Mouse (Mus musculus) liver, embryonic 12.5 days (tissue): Measurements from ENCODE around the gene Kat8. TPM values are rescaled to one million over a fixed set of nuclear protein-coding genes. Genes with fewer than 3 reads are reported as not detected.
"Not testable (repeated sequence)": the region's sequence is repeated elsewhere in the genome, so short reads cannot be mapped to it uniquely, and the experiment has no call there.

ENCODE experiments used
- ATAC-seq: fragments of 200-750 bp; cut with Nextera tagmentation; 2 replicates; pipeline ENCODE4 v1.8.0; 2017; ENCODE audit warnings: moderate number of reproducible peaks, mild to moderate bottlenecking, moderate library complexity
- H3K27ac ChIP-seq: fragments of 300-500 bp; sonication (generic); 2 replicates; pipeline ENCODE4 v1.5.1; 2016; ENCODE audit warnings: mild to moderate bottlenecking
- H3K27me3 ChIP-seq: fragments of 300-500 bp; sonication (generic); replicated peaks from 2 replicates; pipeline ENCODE4 v1.6.1; 2016; ENCODE audit warnings: mild to moderate bottlenecking, moderate library complexity
- H3K36me3 ChIP-seq: fragments of 300-500 bp; sonication (generic); 2 replicates; pipeline ENCODE4 v1.6.1; 2016; ENCODE audit warnings: mild to moderate bottlenecking, moderate library complexity
- H3K4me1 ChIP-seq: fragments of 300-500 bp; sonication (generic); 2 replicates; pipeline ENCODE4 v1.6.1; 2016
- H3K4me2 ChIP-seq: fragments of 300-500 bp; sonication (generic); 2 replicates; pipeline ENCODE4 v1.6.1; 2016; ENCODE audit warnings: mild to moderate bottlenecking, moderate library complexity
- H3K4me3 ChIP-seq: fragments of 300-500 bp; sonication (generic); 2 replicates; pipeline ENCODE4 v1.5.1; 2016; ENCODE audit warnings: mild to moderate bottlenecking, moderate library complexity
- H3K9ac ChIP-seq: fragments of 300-500 bp; sonication (generic); 2 replicates; pipeline ENCODE4 v1.6.1; 2016; ENCODE audit warnings: mild to moderate bottlenecking, moderate library complexity
- H3K9me3 ChIP-seq: fragments of 300-500 bp; sonication (generic); replicated peaks from 2 replicates; pipeline ENCODE4 v1.6.1; 2016; ENCODE audit warnings: mild to moderate bottlenecking, moderate library complexity
- WGBS: fragments of 180-500 bp; shearing (Covaris S2); methylation state at CpG from one replicate; pipeline ENCODE4 v1.1.7; 2016; ENCODE audit not compliant: insufficient replicate concordance; 5-methylcytosine and 5-hydroxymethylcytosine counted together
- polyA plus RNA-seq: library from polyadenylated mRNA; unstranded; fragments of >200 nt; fragmentation: Nextera tagmentation; extraction: Ambion mirVana; gene quantifications from 2 replicates; pipeline ENCODE4 v1.2.1, GENCODE M21; 2016

The Kat8 gene
- polyA plus RNA-seq, 1 experiment from 2014 or later = 31.0 TPM

GRCm38 (mm10) chr7:127880431-127880830 lies 31.9 kb upstream of the Kat8 start:
- Histone ChIP-seq H3K9ac (no peak overlapping the region), H3K36me3 (peaks cover 80% of the 10 kb centered on the region), H3K9me3 (peaks cover 53% of the 10 kb centered on the region), H3K4me2 (no peak overlapping the region), H3K4me3 (no peak overlapping the region), H3K4me1 (peaks cover 34% of the 10 kb centered on the region), H3K27ac (no peak overlapping the region), H3K27me3 (no peaks in the 10 kb centered on the region)
- 87% methylated on average over 12 of the region's 12 CpGs for WGBS
- ATAC-seq = no peak

- H3K36me3 ChIP-seq = peaks cover 100% of the 10 kb centered on the region
- H3K9ac ChIP-seq = no peak overlapping the region
- WGBS = 56% methylated on average over 6 of the region's 6 CpGs
- no peak overlapping the region for H3K4me2 ChIP-seq
- no peak for ATAC-seq
- peaks cover 21% of the 10 kb centered on the region for H3K9me3 ChIP-seq
- peaks cover 34% of the 10 kb centered on the region for H3K4me1 ChIP-seq
- H3K27me3 ChIP-seq = no peaks in the 10 kb centered on the region
- H3K4me3 ChIP-seq = no peak overlapping the region
- no peak overlapping the region for H3K27ac ChIP-seq
Observed at GRCm38 (mm10) chr7:127885951-127886350, 26.4 kb upstream of the Kat8 start.

DNA sequence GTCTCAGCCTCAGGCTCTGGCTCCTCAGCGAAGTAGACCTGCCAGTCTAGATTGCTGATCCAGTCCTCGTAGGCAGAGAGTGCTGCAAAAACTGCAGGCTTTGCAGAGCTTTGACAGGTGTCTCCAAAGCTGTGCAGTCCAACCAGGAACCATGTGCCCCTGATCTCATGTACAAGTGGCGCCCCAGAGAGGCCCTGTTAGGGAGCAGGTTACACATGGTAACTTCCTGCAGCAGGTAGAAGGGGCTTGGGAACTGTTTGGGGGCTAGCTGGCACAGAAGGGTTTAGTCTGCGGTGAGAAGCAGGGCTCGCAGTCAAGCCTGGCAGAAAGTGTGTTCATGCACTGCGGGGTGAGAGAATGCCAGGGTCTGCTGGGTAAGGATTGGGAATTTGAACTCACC lies 25.8 kb upstream of the Kat8 start:
- 89% methylated on average over 6 of the region's 6 CpGs for WGBS
- no peak overlapping the region for H3K9ac ChIP-seq
- H3K4me1 ChIP-seq = peaks cover 34% of the 10 kb centered on the region
- H3K27ac ChIP-seq = no peak overlapping the region
- no peak overlapping the region for H3K4me3 ChIP-seq
- H3K4me2 ChIP-seq = no peak overlapping the region
- ATAC-seq = no peak
- H3K27me3 ChIP-seq = no peaks in the 10 kb centered on the region
- H3K36me3 ChIP-seq = peaks cover 94% of the 10 kb centered on the region
- H3K9me3 ChIP-seq = peaks cover 15% of the 10 kb centered on the region

DNA sequence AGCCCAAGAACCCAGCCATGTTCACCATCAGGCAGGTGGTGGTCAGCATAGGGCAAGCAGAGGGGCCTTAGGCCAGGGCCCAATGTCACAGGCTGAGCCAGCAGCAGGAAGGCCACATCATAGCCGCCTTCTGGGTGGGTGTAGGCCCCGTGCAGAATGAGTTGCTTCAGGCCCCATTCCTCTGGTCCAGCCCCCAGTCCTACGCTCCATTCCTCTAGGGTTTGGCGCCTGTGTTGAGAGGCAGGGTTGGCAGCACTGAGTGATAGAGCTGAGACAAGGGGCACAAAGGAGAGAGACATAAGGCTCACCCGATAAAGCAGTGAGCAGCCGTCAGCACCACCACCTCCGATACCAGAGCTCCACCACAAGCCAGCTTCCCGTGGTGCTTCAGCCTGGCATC lies 25.1 kb upstream of the Kat8 start:
- peaks cover 34% of the 10 kb centered on the region for H3K4me1 ChIP-seq
- H3K27me3 ChIP-seq = no peaks in the 10 kb centered on the region
- H3K36me3 ChIP-seq = peaks cover 91% of the 10 kb centered on the region
- peaks cover 9% of the 10 kb centered on the region for H3K9me3 ChIP-seq
- WGBS = 87% methylated on average over 8 of the region's 8 CpGs
- no peak overlapping the region for H3K27ac ChIP-seq
- no peak overlapping the region for H3K4me3 ChIP-seq
- no peak overlapping the region for H3K4me2 ChIP-seq
- no peak overlapping the region for H3K9ac ChIP-seq
- no peak for ATAC-seq

DNA sequence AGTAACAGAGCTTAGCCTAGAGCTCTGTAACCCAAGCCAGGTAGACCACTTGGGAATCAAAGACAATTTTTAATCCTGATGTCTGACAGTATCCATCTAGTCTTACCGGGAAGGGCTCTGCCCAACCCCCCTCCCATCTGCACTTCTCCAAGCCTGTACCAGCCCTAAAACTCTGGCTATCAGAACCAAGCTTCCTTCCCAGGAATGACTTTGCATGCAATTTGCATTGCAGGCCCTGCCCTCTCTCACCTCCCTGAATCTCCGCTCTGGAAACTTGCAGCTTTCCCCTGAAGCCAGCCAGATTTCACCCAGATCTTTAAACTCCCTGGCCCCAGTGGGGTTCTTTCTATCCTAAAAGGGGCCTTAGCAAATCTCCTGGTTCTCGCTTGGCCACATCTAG lies 24.5 kb upstream of the Kat8 start:
- no peak overlapping the region for H3K4me2 ChIP-seq
- H3K27ac ChIP-seq = no peak overlapping the region
- H3K4me3 ChIP-seq = no peak overlapping the region
- H3K4me1 ChIP-seq = peaks cover 34% of the 10 kb centered on the region
- 72% methylated on average over 3 of the region's 3 CpGs for WGBS
- H3K36me3 ChIP-seq = peaks cover 91% of the 10 kb centered on the region
- no peak for ATAC-seq
- H3K27me3 ChIP-seq = no peaks in the 10 kb centered on the region
- peaks cover 3% of the 10 kb centered on the region; the same call in 1 of the 2 replicates for H3K9me3 ChIP-seq
- H3K9ac ChIP-seq = no peak overlapping the region

GRCm38 (mm10) chr7:127888821-127889220 lies 23.5 kb upstream of the Kat8 start:
- Histone ChIP-seq H3K27me3 (no peaks in the 10 kb centered on the region), H3K4me1 (peaks cover 28% of the 10 kb centered on the region), H3K9ac (no peak overlapping the region), H3K36me3 (peaks cover 91% of the 10 kb centered on the region), H3K4me3 (no peak overlapping the region), H3K9me3 (no peaks in the 10 kb centered on the region), H3K27ac (no peak overlapping the region), H3K4me2 (no peak overlapping the region)
- no peak for ATAC-seq
- WGBS = 55% methylated on average over 3 of the region's 3 CpGs

DNA sequence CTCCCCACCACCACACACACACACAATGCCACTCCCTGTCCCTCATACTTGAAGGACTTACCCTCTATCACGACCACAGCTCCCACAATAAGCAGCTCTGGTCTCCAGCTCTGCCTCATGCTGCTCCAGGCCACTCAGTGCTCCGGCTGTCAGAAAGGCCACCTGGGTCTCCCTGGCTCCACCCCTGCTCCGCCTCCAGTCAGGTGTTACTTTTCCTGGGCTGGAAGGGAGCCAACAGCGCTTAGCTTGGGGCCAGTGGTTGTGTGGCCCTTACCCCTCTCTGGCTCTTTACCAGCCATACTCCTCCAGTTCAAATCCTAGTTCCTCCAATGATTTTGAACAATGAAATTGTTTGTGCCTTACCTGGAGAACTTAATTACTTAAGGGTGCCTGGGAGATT lies 21.5 kb upstream of the Kat8 start, which contains the start of gene Prss53:
TSS of gene Prss53 (minus strand) at position 173 of the 400 bp plus-strand sequence.
- no peak within 1 kb of the TSS for H3K9ac ChIP-seq
- H3K9me3 ChIP-seq = no peaks in the 10 kb centered on the region
- no peak for ATAC-seq
- no peak within 1 kb of the TSS for H3K4me3 ChIP-seq
- H3K27me3 ChIP-seq = no peaks in the 10 kb centered on the region
- H3K27ac ChIP-seq = no peak within 1 kb of the TSS
- peaks cover 26% of the 10 kb centered on the region for H3K4me1 ChIP-seq
- H3K4me2 ChIP-seq = no peak within 1 kb of the TSS
- 50% methylated on average over 4 of the region's 4 CpGs for WGBS
- H3K36me3 ChIP-seq = peaks cover 73% of the 10 kb centered on the region

DNA sequence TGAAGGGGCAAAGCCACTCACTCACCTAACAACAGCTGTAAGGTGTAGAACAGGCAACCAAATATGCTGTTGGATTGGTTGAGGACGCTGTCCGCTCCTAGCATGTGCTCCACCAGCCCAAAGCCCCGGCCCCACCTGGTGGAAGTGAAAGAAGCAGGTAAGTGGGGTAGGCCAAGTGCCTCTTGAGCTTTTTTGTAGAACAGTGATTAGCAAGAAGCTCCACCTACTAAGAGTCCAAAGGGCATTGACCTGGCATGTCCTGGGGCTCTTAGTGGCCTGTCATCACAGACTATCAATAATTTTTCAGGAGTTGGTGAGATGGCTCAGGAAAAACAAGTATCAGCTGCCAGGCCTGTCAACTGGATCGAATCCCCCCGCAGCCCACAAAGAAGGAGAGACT lies 17.8 kb upstream of the Kat8 start:
- ATAC-seq = no peak

GRCm38 (mm10) chr7:127895442-127895841 lies 16.9 kb upstream of the Kat8 start, which contains the start of the genes Gm21974 and Vkorc1:
Gene Gm21974 (minus strand): TSS chr7:127895454.
Gene Vkorc1 (minus strand): TSS chr7:127895617.
- under 1% methylated on average over 26 of the region's 26 CpGs for WGBS
- peak; percentile 96 for ATAC-seq
- H3K9ac ChIP-seq = peak within 1 kb of the TSS; percentile 72
- peaks cover 52% of the 10 kb centered on the region for H3K4me1 ChIP-seq
- peak within 1 kb of the TSS; percentile 87 for H3K27ac ChIP-seq
- H3K36me3 ChIP-seq = peaks cover 26% of the 10 kb centered on the region
- H3K9me3 ChIP-seq = no peaks in the 10 kb centered on the region
- H3K4me2 ChIP-seq = peak within 1 kb of the TSS; percentile 90
- H3K27me3 ChIP-seq = no peaks in the 10 kb centered on the region
- H3K4me3 ChIP-seq = peak within 1 kb of the TSS; percentile 66

More for the DNA sequence above, 17.8 kb upstream of the Kat8 start:
- Histone ChIP-seq H3K36me3 (peaks cover 36% of the 10 kb centered on the region), H3K27me3 (no peaks in the 10 kb centered on the region), H3K9me3 (no peaks in the 10 kb centered on the region), H3K9ac (peak overlapping the region; percentile 72), H3K27ac (peak overlapping the region; percentile 87), H3K4me2 (peak overlapping the region; percentile 90), H3K4me1 (peaks cover 42% of the 10 kb centered on the region), H3K4me3 (peak overlapping the region; percentile 66)
- WGBS = 73% methylated on average over 5 of the region's 5 CpGs

- Histone ChIP-seq H3K4me2 (peak overlapping the region; percentile 90), H3K9ac (peak overlapping the region; percentile 27; the same call in 1 of the 2 replicates), H3K27ac (peak overlapping the region; percentile 87), H3K4me1 (peaks cover 57% of the 10 kb centered on the region), H3K36me3 (peaks cover 22% of the 10 kb centered on the region), H3K4me3 (peak overlapping the region; percentile 66)
- H3K9me3 ChIP-seq, H3K27me3 ChIP-seq, ATAC-seq: not testable (repeated sequence)
- 61% methylated on average over 7 of the region's 7 CpGs for WGBS
Observed at GRCm38 (mm10) chr7:127895891-127896290, 16.4 kb upstream of the Kat8 start.

GRCm38 (mm10) chr7:127896384-127896783 lies 15.9 kb upstream of the Kat8 start:
- peaks cover 21% of the 10 kb centered on the region for H3K36me3 ChIP-seq
- no peaks in the 10 kb centered on the region for H3K9me3 ChIP-seq
- H3K27me3 ChIP-seq = no peaks in the 10 kb centered on the region
- H3K4me3 ChIP-seq = no peak overlapping the region
- H3K27ac ChIP-seq = peak overlapping the region; percentile 87
- H3K4me1 ChIP-seq = peaks cover 61% of the 10 kb centered on the region
- H3K9ac ChIP-seq = no peak overlapping the region
- ATAC-seq = no peak
- WGBS = 44% methylated on average over 13 of the region's 13 CpGs
- H3K4me2 ChIP-seq = peak overlapping the region; percentile 90

DNA sequence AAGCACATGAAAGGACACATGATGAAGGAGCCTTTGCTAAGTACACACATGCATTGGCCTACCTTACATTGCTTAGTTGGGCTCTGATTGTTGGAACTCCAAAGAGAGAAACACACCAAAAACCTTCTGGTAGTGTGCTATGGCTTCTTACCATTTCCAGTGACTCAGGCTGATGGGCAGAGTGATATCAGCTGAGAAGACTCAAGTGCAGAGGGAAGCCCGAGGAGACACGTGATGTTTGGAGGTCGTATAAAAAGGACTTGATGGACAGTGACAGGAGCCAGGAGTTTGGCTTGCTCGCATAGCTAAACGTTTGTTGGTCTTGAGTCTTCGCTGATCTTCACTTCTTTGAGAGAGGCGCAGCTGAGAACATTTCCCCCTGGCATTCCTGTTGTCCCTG lies 14.8 kb upstream of the Kat8 start:
- peaks cover 73% of the 10 kb centered on the region for H3K4me1 ChIP-seq

More for the DNA sequence above, 14.8 kb upstream of the Kat8 start:
- Histone ChIP-seq H3K4me3 (no peak overlapping the region), H3K27ac (0 out of 2 replicates have a peak overlapping the region, but pooled peaks have one; percentile 18), H3K9ac (no peak overlapping the region), H3K4me2 (no peak overlapping the region), H3K36me3 (peaks cover 15% of the 10 kb centered on the region), H3K9me3 (no peaks in the 10 kb centered on the region), H3K27me3 (no peaks in the 10 kb centered on the region)
- WGBS = 69% methylated on average over 7 of the region's 7 CpGs
- no peak for ATAC-seq
